Mouse (Mus musculus) cerebellum, adult 2 months (tissue): ENCODE measurements at regions not wholly inside any gene's neighbourhood (a gene's known extent, or its start where the extent isn't known, plus 50 kb on each side); places are given as distances from the start of the nearest gene placed in this dataset.

ENCODE experiments used
- DNase-seq, 2 experiments: peaks; one replicate each; pipeline ENCODE4 v3.0.0; 2021
- H3K27ac ChIP-seq: fragments of 200-500 bp; 2 replicates; pipeline ENCODE4 v1.5.1; 2012; ENCODE audit warnings: low read length, control low read depth, inconsistent platforms; ENCODE audit not compliant: insufficient read depth
- H3K27me3 ChIP-seq: fragments of 200-500 bp; 2 replicates; pipeline ENCODE4 v1.6.1; 2012; ENCODE audit warnings: inconsistent platforms, mild to moderate bottlenecking, low read length, moderate library complexity; ENCODE audit not compliant: control insufficient read depth, insufficient read depth
- H3K4me1 ChIP-seq: fragments of 200-500 bp; 2 replicates; pipeline ENCODE4 v1.6.1; 2011; ENCODE audit warnings: low read length; ENCODE audit not compliant: control insufficient read depth, insufficient read depth
- H3K4me3 ChIP-seq: fragments of 200-500 bp; replicated peaks from 2 replicates; pipeline ENCODE3; 2011; ENCODE audit warnings: mild to moderate bottlenecking, low read depth, low read length, control low read depth; ENCODE audit not compliant: insufficient read depth
- CTCF ChIP-seq: fragments of 200-500 bp; IDR thresholded peaks from 2 replicates; pipeline ENCODE4 v1.5.1; 2011; ENCODE audit warnings: low read depth, mild to moderate bottlenecking, control low read depth, low read length, moderate library complexity, borderline replicate concordance; ENCODE audit not compliant: insufficient read depth
- POLR2A ChIP-seq: fragments of 200-500 bp; IDR thresholded peaks from 2 replicates; pipeline ENCODE4 v1.6.1; 2011; ENCODE audit warnings: low read length, control low read depth, borderline replicate concordance; ENCODE audit not compliant: insufficient read depth
- WGBS: fragments of 180-500 bp; shearing (Covaris S2); methylation state at CpG from one replicate; pipeline ENCODE4 v1.1.7; 2018; 5-methylcytosine and 5-hydroxymethylcytosine counted together

DNA sequence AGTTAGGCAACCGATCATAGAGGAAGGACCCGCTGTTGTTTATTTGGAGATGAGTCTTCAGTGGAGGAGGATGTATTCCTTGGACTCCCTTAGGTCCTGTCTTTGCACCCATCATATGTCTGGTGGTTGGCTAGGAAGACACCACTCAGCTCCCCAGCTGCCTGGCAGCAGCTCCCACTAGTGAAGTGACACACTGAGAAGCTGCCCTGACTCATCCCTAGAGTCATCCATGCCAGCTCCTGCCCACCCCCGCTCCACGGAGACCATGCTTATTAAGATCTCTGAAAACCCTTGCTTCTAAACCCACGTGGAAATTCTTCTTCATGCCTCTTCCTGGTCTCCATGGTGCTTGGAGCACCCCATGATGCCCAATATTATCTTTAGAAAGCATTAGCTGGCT is 69.4 kb upstream of the Ado start:
- Histone ChIP-seq H3K27ac (no peak overlapping the region), H3K27me3 (no peaks in the 10 kb centered on the region), H3K4me1 (no peaks in the 10 kb centered on the region), H3K4me3 (no peak overlapping the region)
- 67% methylated on average over 5 of the region's 5 CpGs for WGBS
- TF ChIP-seq CTCF (no peak), POLR2A (no peak)
- DNase-seq: no peak

DNA sequence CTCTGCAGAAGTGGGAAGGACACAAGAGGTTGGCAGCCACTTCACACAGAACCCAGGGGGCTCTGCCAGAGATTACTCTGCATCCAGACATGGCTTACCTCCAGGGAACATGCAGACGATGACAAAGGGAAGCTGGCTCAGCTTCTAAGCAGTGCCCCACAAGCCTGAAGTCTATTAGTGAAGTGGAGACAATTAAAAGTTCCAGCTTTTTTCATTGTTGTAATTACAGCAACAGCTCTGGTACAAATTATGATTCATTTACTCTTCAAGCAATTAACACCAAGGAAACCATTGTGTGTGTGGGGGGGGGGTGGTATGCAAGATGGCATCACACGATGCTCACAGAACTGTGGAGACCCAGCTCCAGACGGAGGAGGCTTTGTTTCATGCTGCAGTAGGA is 66.3 kb upstream of the Ado start:
- DNase-seq: no peak
- no peak overlapping the region for H3K4me3 ChIP-seq
- 20% methylated on average over 3 of the region's 3 CpGs for WGBS
- no peaks in the 10 kb centered on the region for H3K4me1 ChIP-seq
- no peaks in the 10 kb centered on the region for H3K27me3 ChIP-seq
- H3K27ac ChIP-seq: no peak overlapping the region
- TF ChIP-seq POLR2A (no peak), CTCF (no peak)

DNA sequence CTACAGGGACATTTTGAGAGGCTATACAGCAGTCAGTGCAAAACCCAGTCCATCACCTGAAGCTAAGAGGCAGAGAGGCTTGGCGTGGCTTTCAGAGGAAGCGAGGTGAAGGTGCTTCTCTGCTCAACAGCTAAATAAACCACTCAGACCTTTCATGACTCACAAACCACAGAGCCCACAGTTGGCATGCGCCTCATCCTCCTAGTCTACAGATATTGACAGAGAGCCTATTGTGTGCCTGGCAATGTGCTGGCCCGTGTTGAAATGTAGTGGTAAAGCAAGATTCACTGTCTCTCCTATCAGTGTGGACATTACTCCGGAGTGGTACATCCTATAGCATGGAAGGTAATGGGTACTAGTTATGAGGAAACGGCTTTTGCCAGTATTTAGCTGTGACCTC is 61.9 kb upstream of the Ado start:
- TF ChIP-seq CTCF: no peak
- no peak for TF ChIP-seq POLR2A
- Histone ChIP-seq H3K27ac (no peak overlapping the region), H3K27me3 (no peaks in the 10 kb centered on the region), H3K4me3 (no peak overlapping the region), H3K4me1 (no peaks in the 10 kb centered on the region)
- 91% methylated on average over 6 of the region's 6 CpGs for whole genome bisulfite sequencing
- no peak for DNase-seq

DNA sequence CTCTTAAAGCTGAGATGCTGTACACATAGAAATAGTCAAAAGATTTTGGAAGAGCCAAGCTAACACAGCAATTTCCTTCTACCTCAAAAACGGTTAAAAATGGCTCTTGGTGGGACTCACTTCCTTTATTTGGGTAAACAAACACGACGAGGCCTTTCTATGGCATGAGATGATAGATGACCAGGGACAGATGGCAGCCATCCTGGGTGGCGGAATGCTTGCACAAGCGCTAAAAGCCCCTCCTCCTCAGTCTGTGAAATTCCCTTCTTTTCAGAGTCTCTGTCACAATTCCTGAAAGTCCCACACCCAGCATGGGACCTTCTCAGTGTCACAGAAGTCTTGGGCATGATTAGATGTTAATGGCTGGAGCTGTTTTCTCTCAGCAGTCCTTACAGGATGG is 59.3 kb upstream of the Ado start:
- Histone ChIP-seq H3K4me1 (no peaks in the 10 kb centered on the region), H3K27me3 (no peaks in the 10 kb centered on the region), H3K27ac (no peak overlapping the region), H3K4me3 (no peak overlapping the region)
- TF ChIP-seq POLR2A: no peak
- TF ChIP-seq CTCF: no peak
- no peak for DNase-seq
- 54% methylated on average over 5 of the region's 5 CpGs for WGBS

DNA sequence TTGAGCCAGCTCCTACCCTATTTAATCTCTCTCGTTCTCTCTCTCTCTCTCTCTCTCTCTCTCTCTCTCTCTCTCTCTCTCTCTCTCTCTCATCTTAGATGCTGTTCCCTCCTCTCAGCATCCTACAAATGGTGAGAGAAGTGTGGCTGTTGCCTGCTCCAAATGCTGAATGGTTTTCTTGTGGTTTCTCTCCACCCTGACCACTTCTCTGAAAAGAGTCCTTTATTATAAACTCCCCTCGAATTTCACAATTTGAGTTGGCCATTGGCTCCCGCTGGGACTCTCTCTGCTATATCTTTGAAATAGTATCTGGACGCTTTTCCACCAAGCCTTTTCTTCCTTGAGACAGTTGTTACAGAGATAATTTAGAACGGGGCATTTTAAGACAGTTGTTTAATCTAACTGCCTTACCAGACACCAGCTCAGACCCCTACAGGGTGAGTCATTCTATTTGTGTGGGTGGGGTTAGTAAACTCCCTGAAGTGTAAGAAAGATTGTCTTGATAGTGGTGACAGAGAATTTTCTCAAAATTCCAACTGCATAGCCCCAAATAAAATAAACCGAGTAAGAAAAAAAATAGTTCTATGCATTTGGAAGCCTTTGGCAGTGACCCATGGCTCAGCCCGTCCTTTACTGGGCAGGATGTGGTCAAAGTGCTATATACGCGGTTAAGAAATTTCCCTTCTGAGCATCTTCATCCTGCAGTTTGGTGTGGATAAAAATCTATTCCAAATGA is 58.7 kb upstream of the Ado start:
- Histone ChIP-seq H3K4me3 (no peak overlapping the region), H3K27me3 (no peaks in the 10 kb centered on the region), H3K4me1 (no peaks in the 10 kb centered on the region), H3K27ac (no peak overlapping the region)
- no peak for DNase-seq
- TF ChIP-seq POLR2A: no peak
- no peak for TF ChIP-seq CTCF
- 79% methylated on average over 9 of the region's 9 CpGs for WGBS

DNA sequence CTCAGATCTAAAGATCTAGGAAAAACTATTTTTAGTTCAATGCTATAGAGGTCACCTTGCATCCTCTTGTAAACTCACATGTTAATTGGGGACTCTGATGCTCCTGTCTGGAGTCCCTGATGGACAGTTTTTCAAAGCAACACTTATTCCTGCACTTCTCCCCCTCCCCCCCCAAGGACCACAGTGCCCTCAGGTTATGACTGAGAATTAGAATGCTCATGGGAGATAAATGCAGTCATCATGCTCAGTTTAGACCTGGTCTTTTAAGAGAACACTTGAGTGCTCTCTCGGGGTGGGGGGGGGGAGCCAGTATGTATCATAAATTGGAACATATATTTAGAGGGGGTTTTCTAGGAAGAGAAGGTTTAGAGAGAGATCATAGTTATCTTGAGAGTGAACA is 58.0 kb upstream of the Ado start:
- whole genome bisulfite sequencing: 89% methylated on average over 1 of the region's 1 CpGs

DNA sequence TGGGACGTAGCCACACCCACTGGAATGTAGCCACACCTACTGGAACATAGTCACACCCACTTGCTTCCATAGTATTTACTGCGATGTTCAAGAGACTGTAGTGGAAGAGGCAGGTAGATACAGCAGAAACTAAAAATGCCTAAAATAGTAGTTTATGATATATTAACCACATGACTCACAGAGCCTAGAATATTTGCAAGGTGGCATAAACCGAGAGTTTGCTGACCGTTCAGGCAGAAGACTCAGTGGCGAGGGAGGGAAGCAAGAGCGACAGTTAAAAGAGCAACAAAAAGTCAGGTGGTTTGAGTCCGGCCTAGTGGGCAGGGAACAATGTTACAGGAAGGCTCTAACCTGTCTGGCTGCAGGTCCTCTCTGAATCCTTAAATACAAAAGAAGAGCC is 50.6 kb upstream of the Ado start:
- no peaks in the 10 kb centered on the region for H3K4me1 ChIP-seq
- H3K27me3 ChIP-seq: no peaks in the 10 kb centered on the region
- H3K4me3 ChIP-seq: no peak overlapping the region
- TF ChIP-seq CTCF (no peak), POLR2A (no peak)
- no peak overlapping the region for H3K27ac ChIP-seq
- no peak for DNase-seq
- 97% methylated on average over 7 of the region's 7 CpGs for WGBS

More for the DNA sequence above, 58.0 kb upstream of the Ado start:
- no peak for DNase-seq
- Histone ChIP-seq H3K27me3 (no peaks in the 10 kb centered on the region), H3K27ac (no peak overlapping the region), H3K4me3 (no peak overlapping the region), H3K4me1 (no peaks in the 10 kb centered on the region)
- TF ChIP-seq POLR2A (no peak), CTCF (no peak)

DNA sequence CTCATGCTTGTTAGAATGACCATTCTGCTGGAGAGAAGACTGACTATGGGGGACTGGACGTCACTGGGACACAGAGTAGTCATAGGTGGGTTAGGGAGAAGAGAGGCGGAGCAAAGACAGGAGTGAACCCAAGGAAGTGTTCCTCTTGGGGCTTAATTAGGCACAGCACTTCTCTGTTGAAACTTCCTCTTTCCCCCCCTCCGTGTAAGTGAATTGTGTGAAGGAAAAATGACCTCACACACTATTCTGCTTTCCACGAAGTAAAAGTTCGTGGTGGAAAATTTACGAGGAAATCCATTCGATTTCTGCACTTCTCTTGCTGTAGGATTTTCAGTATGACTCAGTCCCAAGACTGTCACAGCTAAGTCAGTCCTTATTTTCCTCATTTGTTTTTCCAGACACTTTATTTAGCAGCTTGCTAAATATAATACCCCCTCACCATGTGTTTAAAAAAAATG is 49.9 kb upstream of the Ado start:
- Histone ChIP-seq H3K4me1 (no peaks in the 10 kb centered on the region), H3K27ac (no peak overlapping the region), H3K4me3 (no peak overlapping the region), H3K27me3 (no peaks in the 10 kb centered on the region)
- WGBS: 83% methylated on average over 7 of the region's 7 CpGs
- no peak for DNase-seq
- TF ChIP-seq POLR2A (no peak), CTCF (no peak)
